Mouse (Mus musculus): ENCODE results near the gene Zfp345.
"Not testable (repeated sequence)": the region's sequence is repeated elsewhere in the genome, so short reads cannot be mapped to it uniquely, and the experiment has no call there.

GRCm38 (mm10) chr2:150451180-150451919 lies 33.5 kb downstream of the Zfp345 start, which contains the start of gene Zfp442:
- TF ChIP-seq CTCF, EP300 (IDR thresholded peaks at IDR 0.05; ENCODE audit: low read depth): not testable (repeated sequence)
